Mouse (Mus musculus): ENCODE results near the gene Ap5z1. TPM values are rescaled to one million over a fixed set of nuclear protein-coding genes. Genes with fewer than 3 reads are reported as not detected.

The Ap5z1 gene
- polyA plus RNA-seq, 1 experiment, result 7.9 TPM

DNA sequence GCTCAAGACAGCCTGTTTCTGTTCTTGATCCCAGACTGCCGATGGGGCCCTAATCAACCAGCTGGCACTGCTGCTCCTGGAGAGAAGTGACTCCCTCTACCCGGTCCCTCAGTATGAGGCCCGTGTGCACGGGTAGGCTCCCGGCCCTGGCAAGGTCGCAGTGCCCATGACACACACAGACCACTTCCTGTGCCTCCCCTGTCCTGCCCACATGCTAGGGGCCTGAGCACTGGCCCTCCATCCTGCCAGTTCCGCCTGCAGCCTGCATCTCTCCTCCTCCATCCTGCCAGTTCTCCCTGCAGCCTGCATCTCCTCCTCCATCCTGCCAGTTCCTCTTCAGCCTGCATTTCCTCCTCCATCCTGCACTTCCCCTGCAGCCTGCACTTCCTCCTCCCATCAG lies 11.9 kb downstream of the Ap5z1 start:
- H3K36me3 ChIP-seq (ENCODE audit: control insufficient read depth, insufficient read depth, low read length, poor library complexity, severe bottlenecking), result no peaks in the 10 kb centered on the region
- H3K4me3 ChIP-seq (ENCODE audit: low read depth, low read length), result no peak overlapping the region
- no peak overlapping the region for H3K9ac ChIP-seq (ENCODE audit: low read depth, poor library complexity, severe bottlenecking)
- no peak overlapping the region for H3K27ac ChIP-seq (ENCODE audit: insufficient read depth, low read length)
- H3K9me3 ChIP-seq (replicated peaks; ENCODE audit: control insufficient read depth, insufficient read depth, low read length, poor library complexity, severe bottlenecking), result no peaks in the 10 kb centered on the region
- H3K27me3 ChIP-seq (ENCODE audit: control insufficient read depth, insufficient read depth, low read length, poor library complexity, severe bottlenecking), result no peaks in the 10 kb centered on the region
- peaks cover 6% of the 10 kb centered on the region for H3K4me1 ChIP-seq (ENCODE audit: control insufficient read depth, insufficient read depth, low read length)
- no peak for TF ChIP-seq CTCF (IDR thresholded peaks at IDR 0.05; ENCODE audit: low read depth, low read length)
- no peak for TF ChIP-seq EP300 (IDR thresholded peaks at IDR 0.05; ENCODE audit: insufficient read depth, low read depth, low read length)
- no peak for TF ChIP-seq POLR2A (IDR thresholded peaks at IDR 0.05; ENCODE audit: insufficient read depth, low read length)

DNA sequence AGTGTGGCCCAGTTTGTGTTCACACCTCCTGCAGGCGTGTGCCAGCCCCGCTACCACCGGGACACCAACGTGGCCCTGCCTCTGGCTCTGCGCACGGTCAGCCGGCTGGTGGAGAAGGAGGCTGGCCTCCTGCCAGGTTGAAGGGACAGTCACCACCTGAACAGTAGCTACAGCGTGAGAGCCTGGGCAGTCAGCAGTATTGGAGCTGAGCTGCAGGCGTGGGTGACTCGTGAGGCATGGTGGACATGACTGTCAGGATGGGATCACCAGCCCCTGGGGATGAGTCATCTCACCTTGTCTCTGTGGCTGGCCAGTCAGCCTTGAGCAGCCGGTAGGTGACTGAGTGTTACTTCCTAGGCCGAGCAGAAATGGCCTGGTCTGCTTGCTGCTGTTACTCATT lies 13.6 kb downstream of the Ap5z1 start:
- Histone ChIP-seq H3K36me3 (ENCODE audit: control insufficient read depth, insufficient read depth, low read length, poor library complexity, severe bottlenecking) (no peaks in the 10 kb centered on the region), H3K27ac (ENCODE audit: insufficient read depth, low read length) (0 out of 2 replicates have a peak overlapping the region, but pooled peaks have one; percentile 68), H3K9ac (ENCODE audit: low read depth, poor library complexity, severe bottlenecking) (no peak overlapping the region), H3K4me3 (ENCODE audit: low read depth, low read length) (no peak overlapping the region), H3K27me3 (ENCODE audit: control insufficient read depth, insufficient read depth, low read length, poor library complexity, severe bottlenecking) (no peaks in the 10 kb centered on the region), H3K4me1 (ENCODE audit: control insufficient read depth, insufficient read depth, low read length) (peaks cover 6% of the 10 kb centered on the region), H3K9me3 (replicated peaks; ENCODE audit: control insufficient read depth, insufficient read depth, low read length, poor library complexity, severe bottlenecking) (no peaks in the 10 kb centered on the region)
- TF ChIP-seq CTCF (IDR thresholded peaks at IDR 0.05; ENCODE audit: low read depth, low read length) (no peak), POLR2A (IDR thresholded peaks at IDR 0.05; ENCODE audit: insufficient read depth, low read length) (no peak), EP300 (IDR thresholded peaks at IDR 0.05; ENCODE audit: insufficient read depth, low read depth, low read length) (no peak)

DNA sequence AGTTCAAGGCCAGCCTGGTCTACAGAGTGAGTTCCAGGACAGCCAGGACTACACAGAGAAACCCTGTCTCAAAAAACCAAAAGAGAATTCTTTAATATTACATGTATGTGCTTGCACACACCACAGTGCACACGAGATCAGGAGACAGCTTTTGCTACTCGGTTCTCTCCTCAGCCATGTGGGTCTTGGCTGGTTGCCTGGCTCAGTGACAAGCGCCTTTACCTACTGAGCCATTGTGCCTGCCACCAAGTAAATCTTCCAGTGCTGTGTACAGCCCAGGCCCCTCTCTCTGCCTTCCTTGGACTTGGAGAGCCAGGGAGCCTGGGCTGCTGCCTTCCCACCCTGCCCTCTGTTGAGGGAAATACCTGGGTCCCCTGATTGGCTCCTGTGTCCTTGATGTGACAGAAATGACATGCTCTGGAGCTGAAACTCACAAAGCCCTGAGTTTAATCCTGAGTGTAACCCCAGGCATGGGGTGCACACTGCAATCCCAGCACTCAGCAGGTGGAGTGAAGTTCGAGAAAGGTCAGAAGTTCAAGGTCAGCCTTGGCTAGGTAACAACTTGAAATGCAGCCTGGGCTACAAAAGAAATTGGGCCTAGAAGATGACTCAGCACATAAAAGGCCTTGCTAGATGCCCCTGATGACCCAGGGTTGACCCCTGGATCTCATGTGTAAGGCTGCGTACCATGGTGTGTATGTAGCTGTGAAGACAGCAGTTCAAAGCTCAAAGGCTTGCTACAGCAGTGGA lies 14.3 kb downstream of the Ap5z1 start:
- H3K9ac ChIP-seq (ENCODE audit: low read depth, poor library complexity, severe bottlenecking), result no peak overlapping the region
- H3K36me3 ChIP-seq (ENCODE audit: control insufficient read depth, insufficient read depth, low read length, poor library complexity, severe bottlenecking), result no peaks in the 10 kb centered on the region
- H3K27ac ChIP-seq (ENCODE audit: insufficient read depth, low read length), result peak overlapping the region; percentile 68
- no peaks in the 10 kb centered on the region for H3K27me3 ChIP-seq (ENCODE audit: control insufficient read depth, insufficient read depth, low read length, poor library complexity, severe bottlenecking)
- no peak overlapping the region for H3K4me3 ChIP-seq (ENCODE audit: low read depth, low read length)
- TF ChIP-seq CTCF (IDR thresholded peaks at IDR 0.05; ENCODE audit: low read depth, low read length) (no peak), EP300 (IDR thresholded peaks at IDR 0.05; ENCODE audit: insufficient read depth, low read depth, low read length) (peak; percentile 85)
- H3K4me1 ChIP-seq (ENCODE audit: control insufficient read depth, insufficient read depth, low read length), result peaks cover 6% of the 10 kb centered on the region
- no peaks in the 10 kb centered on the region for H3K9me3 ChIP-seq (replicated peaks; ENCODE audit: control insufficient read depth, insufficient read depth, low read length, poor library complexity, severe bottlenecking)

DNA sequence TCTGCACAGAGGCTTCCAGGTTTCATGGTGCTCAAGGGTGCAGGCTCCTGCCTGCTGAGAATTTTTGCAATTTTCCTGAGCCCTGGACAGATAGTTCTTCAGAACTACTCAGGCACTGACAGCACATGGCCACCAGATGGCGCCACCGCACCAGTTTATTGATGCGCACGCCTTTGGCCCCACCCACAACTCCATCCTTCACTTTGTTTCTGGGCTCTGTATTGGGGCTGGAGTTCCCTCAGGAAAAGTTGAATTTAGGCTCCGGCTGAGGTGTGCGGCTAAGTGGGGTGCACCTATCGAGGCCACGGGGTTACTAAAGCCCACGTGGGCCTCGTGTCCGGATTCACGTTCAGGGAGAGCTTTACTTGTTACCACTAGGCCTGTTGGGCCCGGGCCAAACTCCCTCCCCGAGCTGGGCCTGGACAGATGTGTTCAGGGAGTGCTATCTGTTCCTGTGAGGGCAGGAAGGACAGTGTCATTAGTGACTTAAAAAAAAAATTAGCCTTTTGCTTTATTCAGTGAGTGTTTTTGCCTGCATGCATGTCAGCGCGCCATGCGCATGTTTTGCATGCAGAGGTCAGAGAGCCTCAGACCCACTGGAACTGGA lies 15.2 kb downstream of the Ap5z1 start:
- Histone ChIP-seq H3K9me3 (replicated peaks; ENCODE audit: control insufficient read depth, insufficient read depth, low read length, poor library complexity, severe bottlenecking) (no peaks in the 10 kb centered on the region), H3K4me1 (ENCODE audit: control insufficient read depth, insufficient read depth, low read length) (peaks cover 6% of the 10 kb centered on the region), H3K9ac (ENCODE audit: low read depth, poor library complexity, severe bottlenecking) (no peak overlapping the region; the same call in 1 of the 2 replicates), H3K4me3 (ENCODE audit: low read depth, low read length) (no peak overlapping the region), H3K27ac (ENCODE audit: insufficient read depth, low read length) (peak overlapping the region; percentile 68), H3K36me3 (ENCODE audit: control insufficient read depth, insufficient read depth, low read length, poor library complexity, severe bottlenecking) (no peaks in the 10 kb centered on the region), H3K27me3 (ENCODE audit: control insufficient read depth, insufficient read depth, low read length, poor library complexity, severe bottlenecking) (no peaks in the 10 kb centered on the region)
- TF ChIP-seq POLR2A (IDR thresholded peaks at IDR 0.05; ENCODE audit: insufficient read depth, low read length), result no peak
- 0 out of 2 replicates have a peak, but pooled peaks have one; percentile 27 for TF ChIP-seq EP300 (IDR thresholded peaks at IDR 0.05; ENCODE audit: insufficient read depth, low read depth, low read length)
- peak; percentile 90 for TF ChIP-seq CTCF (IDR thresholded peaks at IDR 0.05; ENCODE audit: low read depth, low read length)

DNA sequence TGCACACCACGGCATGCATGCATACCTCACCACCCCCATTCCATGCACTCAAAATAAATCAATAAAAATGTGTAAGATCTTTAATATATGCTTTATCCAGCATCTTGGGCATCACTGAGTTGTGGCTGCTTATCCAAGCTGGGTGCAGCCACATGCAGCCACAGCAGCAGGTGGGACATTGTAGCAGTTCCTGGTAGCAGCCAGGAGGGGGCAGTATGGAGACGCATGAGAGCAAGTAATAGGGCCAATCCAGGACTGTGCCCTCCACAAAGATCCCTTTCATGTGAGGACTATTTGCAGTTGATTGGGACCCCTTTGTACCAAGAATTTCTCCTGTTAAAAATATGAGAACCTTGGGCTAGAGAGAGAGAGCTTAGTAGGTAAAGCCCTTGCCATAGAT lies 18.8 kb downstream of the Ap5z1 start:
- Histone ChIP-seq H3K9ac (ENCODE audit: low read depth, poor library complexity, severe bottlenecking) (no peak overlapping the region), H3K4me1 (ENCODE audit: control insufficient read depth, insufficient read depth, low read length) (peaks cover 5% of the 10 kb centered on the region), H3K27me3 (ENCODE audit: control insufficient read depth, insufficient read depth, low read length, poor library complexity, severe bottlenecking) (no peaks in the 10 kb centered on the region), H3K36me3 (ENCODE audit: control insufficient read depth, insufficient read depth, low read length, poor library complexity, severe bottlenecking) (no peaks in the 10 kb centered on the region), H3K27ac (ENCODE audit: insufficient read depth, low read length) (no peak overlapping the region), H3K9me3 (replicated peaks; ENCODE audit: control insufficient read depth, insufficient read depth, low read length, poor library complexity, severe bottlenecking) (no peaks in the 10 kb centered on the region), H3K4me3 (ENCODE audit: low read depth, low read length) (no peak overlapping the region)
- TF ChIP-seq EP300 (IDR thresholded peaks at IDR 0.05; ENCODE audit: insufficient read depth, low read depth, low read length) (no peak), CTCF (IDR thresholded peaks at IDR 0.05; ENCODE audit: low read depth, low read length) (peak; percentile 90)

DNA sequence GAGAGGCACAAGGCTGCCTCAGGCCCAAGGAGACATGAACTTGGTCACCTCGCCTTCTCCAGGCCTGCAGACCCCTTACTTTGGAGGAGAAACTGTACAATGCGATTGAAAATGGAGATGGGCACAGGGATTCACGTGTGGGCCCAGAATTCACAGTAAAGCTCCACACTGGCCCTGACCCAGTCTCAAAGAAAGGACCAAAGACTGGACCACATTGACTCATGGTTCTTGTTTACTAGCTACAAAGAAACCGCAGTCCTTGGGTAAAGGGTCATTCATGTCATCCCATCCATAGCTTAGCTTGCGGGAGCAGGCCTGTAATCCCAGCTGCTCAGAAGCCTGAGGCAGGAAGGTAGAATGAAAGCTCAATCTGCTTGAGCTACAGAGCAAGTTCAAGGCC lies 19.8 kb downstream of the Ap5z1 start:
- no peaks in the 10 kb centered on the region for H3K36me3 ChIP-seq (ENCODE audit: control insufficient read depth, insufficient read depth, low read length, poor library complexity, severe bottlenecking)
- peaks cover 3% of the 10 kb centered on the region for H3K4me1 ChIP-seq (ENCODE audit: control insufficient read depth, insufficient read depth, low read length)
- no peak overlapping the region for H3K9ac ChIP-seq (ENCODE audit: low read depth, poor library complexity, severe bottlenecking)
- H3K27ac ChIP-seq (ENCODE audit: insufficient read depth, low read length), result no peak overlapping the region
- H3K4me3 ChIP-seq (ENCODE audit: low read depth, low read length), result no peak overlapping the region
- TF ChIP-seq CTCF (IDR thresholded peaks at IDR 0.05; ENCODE audit: low read depth, low read length), result no peak
- no peak for TF ChIP-seq POLR2A (IDR thresholded peaks at IDR 0.05; ENCODE audit: insufficient read depth, low read length)
- no peak for TF ChIP-seq EP300 (IDR thresholded peaks at IDR 0.05; ENCODE audit: insufficient read depth, low read depth, low read length)
- H3K9me3 ChIP-seq (replicated peaks; ENCODE audit: control insufficient read depth, insufficient read depth, low read length, poor library complexity, severe bottlenecking), result no peaks in the 10 kb centered on the region
- no peaks in the 10 kb centered on the region for H3K27me3 ChIP-seq (ENCODE audit: control insufficient read depth, insufficient read depth, low read length, poor library complexity, severe bottlenecking)
